Mouse (Mus musculus): ENCODE data around the gene Anln.
"Not testable (repeated sequence)": the region's sequence is repeated elsewhere in the genome, so short reads cannot be mapped to it uniquely, and the experiment has no call there.

DNA sequence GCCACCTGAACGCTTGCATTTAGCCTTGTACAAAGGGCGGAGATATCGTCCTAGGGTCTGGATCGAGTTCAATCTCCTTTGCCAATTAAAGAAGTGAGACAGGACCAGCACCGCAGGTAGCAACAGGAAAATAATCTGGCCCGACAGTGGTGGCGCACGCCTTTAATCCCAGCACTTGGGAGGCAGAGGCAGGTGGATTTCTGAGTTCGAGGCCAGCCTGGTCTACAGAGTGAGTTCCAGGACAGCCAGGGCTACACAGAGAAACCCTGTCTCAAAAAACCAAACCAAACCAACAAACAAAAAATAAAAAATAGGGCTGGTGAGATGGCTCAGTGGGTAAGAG lies 81.1 kb downstream of the Anln start:
- not testable (repeated sequence) for TF ChIP-seq CTCF (IDR thresholded peaks at IDR 0.05; ENCODE audit: low read depth, low read length); POLR2A (IDR thresholded peaks at IDR 0.05; ENCODE audit: extremely low read depth, insufficient read depth, low read length)
